ENCODE assay signal across 15 mouse cellular contexts in the genomic region with DNA sequence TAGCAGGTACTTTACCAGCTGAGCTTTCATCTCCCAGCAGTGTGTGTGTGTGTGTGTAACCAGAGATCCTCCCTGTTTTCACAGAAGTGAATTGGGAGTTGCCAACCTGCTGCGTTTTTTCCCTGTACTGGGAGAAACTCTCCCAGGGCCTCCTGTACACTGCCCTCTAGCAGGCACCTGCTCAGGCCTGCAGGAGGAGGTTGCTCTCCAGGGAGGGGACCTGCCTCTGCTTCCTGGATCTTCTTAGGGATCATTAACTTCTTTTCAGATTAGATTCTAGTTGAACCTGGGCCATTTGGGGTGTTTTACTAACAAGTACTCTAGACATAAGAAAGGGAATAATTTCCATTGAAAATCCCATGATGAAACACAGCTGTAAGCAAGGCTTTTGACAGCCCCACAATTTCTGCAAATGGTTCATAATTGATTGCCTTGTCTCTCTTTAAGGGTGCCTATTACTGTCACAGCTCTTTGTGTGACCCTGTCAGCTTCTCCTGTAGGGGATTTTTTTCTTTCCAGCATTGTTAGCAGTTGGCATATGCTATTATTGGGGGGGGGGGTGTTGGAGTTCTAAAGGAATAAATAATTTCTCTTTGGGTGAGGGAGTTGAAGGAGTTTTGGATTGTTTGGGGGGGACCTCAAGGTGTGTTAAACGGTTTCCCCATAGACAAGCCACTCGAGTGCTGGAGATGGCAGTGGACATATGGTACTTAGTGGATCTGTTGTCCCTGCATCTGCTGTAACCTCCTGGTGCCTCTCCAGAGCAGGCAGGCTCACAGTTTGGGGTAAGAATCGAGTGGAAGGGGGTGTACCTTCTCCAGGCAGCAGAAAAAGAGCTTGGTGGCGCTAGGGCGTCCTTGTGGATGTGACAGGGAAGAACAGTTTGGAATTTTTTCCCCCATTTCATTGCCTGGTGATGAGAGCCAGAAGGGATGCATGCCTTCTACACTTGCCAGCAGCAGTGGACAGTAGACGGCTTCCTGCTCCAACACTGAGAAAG. TPM values are rescaled to one million over a fixed set of nuclear protein-coding genes. Genes with fewer than 3 reads are reported as not detected.
A peak's percentile ranks its signal among the peaks of the same experiment; 100 is the strongest.
DNase-seq lines count a peak whose midpoint lies in the region; ATAC-seq and TF ChIP-seq lines count a peak whose summit lies in the region.
"Had no signal": no experiment of that assay in that cellular context is flagged by ENCODE, and none has a peak within 500 bp of the region (broad histone marks: within the 10 kb centered on the region; RNA-seq: fewer than 3 reads in every experiment).

No protein-coding gene starts in this region.

- H3K4me1 ChIP-seq in liver, adult 2 months (ENCODE audit: control insufficient read depth, insufficient read depth, low read length): peaks cover 2% of the 10 kb centered on the region; the same call in 1 of the 2 replicates
- no peaks in the 10 kb centered on the region for H3K4me1 ChIP-seq in liver, embryonic 11.5 days (replicated peaks; ENCODE audit: control insufficient read depth, insufficient read depth, low read length)
- H3K4me1 ChIP-seq in forebrain, embryonic 15.5 days: peaks cover 17% of the 10 kb centered on the region
- H3K4me1 ChIP-seq: embryonic facial prominence, embryonic 15.5 days; hindbrain, embryonic 15.5 days; neural tube, embryonic 15.5 days; stomach, embryonic 15.5 days had no signal

- DNase-seq in cerebellum, postnatal 4 days (ENCODE audit: low spot score in 2 of 2): no peak
- no peak for DNase-seq in liver, adult 2 months (ENCODE audit: extremely low read depth, low read depth, low spot score)
- DNase-seq in liver, embryonic 11.5 days (ENCODE audit: low spot score): no peak
- peak; percentile 40 for DNase-seq in left cerebral cortex, postnatal 4 days
- DNase-seq in B cell, adult 2 months: no peak
- no peak for DNase-seq in adipocyte (ENCODE audit: low spot score)
- DNase-seq: adrenal gland, postnatal 25 days; liver had no signal

- peak; percentile 38 for TF ChIP-seq CTCF in liver, adult 2 months (IDR thresholded peaks at IDR 0.05; ENCODE audit: low read depth, low read length)

- H3K36me3 ChIP-seq in liver, adult 2 months (ENCODE audit: control insufficient read depth, insufficient read depth, low read length): no peaks in the 10 kb centered on the region
- no peaks in the 10 kb centered on the region for H3K36me3 ChIP-seq in liver, embryonic 11.5 days (ENCODE audit: control insufficient read depth, insufficient read depth, low read length)
- peaks cover 12% of the 10 kb centered on the region; the same call in 1 of the 2 replicates for H3K36me3 ChIP-seq in forebrain, embryonic 15.5 days
- H3K36me3 ChIP-seq: hindbrain, embryonic 15.5 days; neural tube, embryonic 15.5 days; stomach, embryonic 15.5 days had no signal

- no peaks in the 10 kb centered on the region for H3K9me3 ChIP-seq in liver, embryonic 11.5 days (ENCODE audit: control insufficient read depth, low read length)
- H3K9me3 ChIP-seq in forebrain, embryonic 15.5 days: no peaks in the 10 kb centered on the region
- H3K9me3 ChIP-seq: embryonic facial prominence, embryonic 15.5 days; hindbrain, embryonic 15.5 days; neural tube, embryonic 15.5 days; stomach, embryonic 15.5 days had no signal

- no peak overlapping the region for H3K4me2 ChIP-seq in liver, embryonic 11.5 days
- peak overlapping the region; percentile 17; the same call in 1 of the 2 replicates for H3K4me2 ChIP-seq in forebrain, embryonic 15.5 days (replicated peaks)
- H3K4me2 ChIP-seq: embryonic facial prominence, embryonic 15.5 days; hindbrain, embryonic 15.5 days; neural tube, embryonic 15.5 days; stomach, embryonic 15.5 days had no signal

- no peak overlapping the region for H3K4me3 ChIP-seq in liver, adult 2 months (ENCODE audit: insufficient read depth, low read depth, low read length)
- H3K4me3 ChIP-seq in liver, embryonic 11.5 days (ENCODE audit: low read depth, low read length): no peak overlapping the region
- H3K4me3 ChIP-seq in forebrain, embryonic 15.5 days: peak overlapping the region; percentile 28
- H3K4me3 ChIP-seq: embryonic facial prominence, embryonic 15.5 days; hindbrain, embryonic 15.5 days; neural tube, embryonic 15.5 days; stomach, embryonic 15.5 days had no signal

- H3K79me2 ChIP-seq in liver, adult 2 months (ENCODE audit: control insufficient read depth, insufficient read depth, low read length): no peaks in the 10 kb centered on the region; the same call in 1 of the 2 replicates

- intact Hi-C loops in left cerebral cortex, postnatal 4 days (cut with DNase I): no loop called here

- peak; percentile 87 for ATAC-seq in cerebellum, adult (ENCODE audit: insufficient number of reproducible peaks, low FRiP score, low TSS enrichment)
- ATAC-seq in liver, embryonic 11.5 days (replicated peaks; ENCODE audit: low FRiP score): no peak
- peak; percentile 88 for ATAC-seq in forebrain, embryonic 15.5 days (replicated peaks)

- 75% methylated on average over 7 of the region's 7 CpGs for WGBS in liver, adult 2 months
- 62% methylated on average over 7 of the region's 7 CpGs for WGBS in liver, embryonic 11.5 days
- 33% methylated on average over 7 of the region's 7 CpGs for WGBS in forebrain, embryonic 15.5 days

- no peak overlapping the region for H3K27ac ChIP-seq in liver, adult 2 months (replicated peaks; ENCODE audit: insufficient read depth, low read depth, low read length)
- H3K27ac ChIP-seq in liver, embryonic 11.5 days (ENCODE audit: low read depth, low read length): no peak overlapping the region
- peak overlapping the region; percentile 89 for H3K27ac ChIP-seq in forebrain, embryonic 15.5 days (replicated peaks)
- H3K27ac ChIP-seq: embryonic facial prominence, embryonic 15.5 days; hindbrain, embryonic 15.5 days; neural tube, embryonic 15.5 days; stomach, embryonic 15.5 days had no signal

- no peaks in the 10 kb centered on the region for H3K27me3 ChIP-seq in liver, adult 2 months (ENCODE audit: control insufficient read depth, insufficient read depth, low read length)
- no peaks in the 10 kb centered on the region for H3K27me3 ChIP-seq in liver, embryonic 11.5 days (replicated peaks; ENCODE audit: control insufficient read depth, insufficient read depth, low read length)
- no peaks in the 10 kb centered on the region for H3K27me3 ChIP-seq in forebrain, embryonic 15.5 days
- H3K27me3 ChIP-seq: embryonic facial prominence, embryonic 15.5 days; hindbrain, embryonic 15.5 days; neural tube, embryonic 15.5 days; stomach, embryonic 15.5 days had no signal

- no peak for TF ChIP-seq POLR2A in liver, adult 2 months (IDR thresholded peaks at IDR 0.05; ENCODE audit: extremely low read depth, insufficient read depth, low read length)

- no peak overlapping the region for H3K9ac ChIP-seq in liver, adult 2 months (ENCODE audit: low read depth, low read length)
- no peak overlapping the region for H3K9ac ChIP-seq in liver, embryonic 11.5 days (ENCODE audit: low read depth, low read length)
- H3K9ac ChIP-seq in forebrain, embryonic 15.5 days (replicated peaks): no peak overlapping the region
- H3K9ac ChIP-seq: embryonic facial prominence, embryonic 15.5 days; hindbrain, embryonic 15.5 days; neural tube, embryonic 15.5 days; stomach, embryonic 15.5 days had no signal

RNA-seq across cellular contexts. Expression of a gene that starts 50.5 kb away (rescaled TPM):
- total RNA-seq in liver, adult 2 months (2014; rRNA removed): 0.34 TPM in 1 of 2 replicates, not detected in the other
- 0.24 TPM in 1 of 2 replicates, not detected in the other for polyA plus RNA-seq in liver, adult 2 months (2012; rRNA removed)
- not detected in 2 replicates for polyA plus RNA-seq in liver, embryonic 11.5 days (2014; fragmentation: Nextera tagmentation; extraction: Ambion mirVana)
- polyA plus RNA-seq in forebrain, embryonic 15.5 days (2015; fragmentation: Nextera tagmentation; extraction: Ambion mirVana): 0.31 and 0.83 TPM in 2 replicates
- 1 to 10 TPM; 4.0 to 4.1 TPM for total RNA-seq in left cerebral cortex, postnatal 4 days (2021)
- total RNA-seq: megakaryocyte-erythroid progenitor cell, adult 5-6 weeks had no signal
- polyA plus RNA-seq: neural tube, embryonic 15.5 days had no signal
